Mouse (Mus musculus): Measurements from ENCODE around the gene Ifitm2. TPM values are rescaled to one million over a fixed set of nuclear protein-coding genes. Genes with fewer than 3 reads are reported as not detected.
A peak's percentile ranks its signal among the peaks of the same experiment; 100 is the strongest.

The Ifitm2 gene
- polyA plus RNA-seq, 1 experiment from 2014 or later, result 1,406 TPM

DNA sequence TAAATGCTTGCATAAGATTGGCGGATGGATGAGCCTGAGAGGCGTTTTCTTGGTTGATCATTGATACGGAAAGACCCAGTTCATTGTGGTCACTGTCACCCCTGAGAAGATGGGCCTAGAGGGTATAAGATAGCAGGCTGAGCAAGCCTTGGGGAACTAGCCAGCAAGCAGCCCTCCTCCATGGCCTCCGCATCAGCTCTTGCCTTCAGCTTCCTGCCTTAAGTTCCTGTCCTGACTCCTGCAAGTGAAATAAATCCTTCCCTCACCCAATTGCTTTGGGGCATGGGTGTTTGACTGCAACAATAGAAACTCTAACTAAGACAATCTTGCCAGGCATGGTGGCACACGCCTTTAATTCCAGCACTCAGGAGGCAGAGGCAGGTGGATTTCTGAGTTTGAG is 4.2 kb upstream of the Ifitm2 start:
- Histone ChIP-seq H3K36me3 (ENCODE audit: control insufficient read depth, insufficient read depth, low read length) (no peaks in the 10 kb centered on the region), H3K27ac (replicated peaks; ENCODE audit: low read depth, low read length) (no peak overlapping the region), H3K27me3 (replicated peaks; ENCODE audit: control insufficient read depth, insufficient read depth, low read length) (no peaks in the 10 kb centered on the region), H3K4me2 (ENCODE audit: low read depth, low read length) (no peak overlapping the region), H3K9ac (ENCODE audit: low read depth, low read length) (no peak overlapping the region), H3K9me3 (ENCODE audit: control insufficient read depth, low read length) (no peaks in the 10 kb centered on the region), H3K4me3 (ENCODE audit: low read depth, low read length) (no peak overlapping the region), H3K4me1 (ENCODE audit: control insufficient read depth, insufficient read depth, low read length) (peaks cover 15% of the 10 kb centered on the region)
- ATAC-seq (ENCODE audit: low read depth) (no peak), DNase-seq (ENCODE audit: low spot score) (no peak)
- 81% methylated on average over 5 of the region's 5 CpGs for WGBS

DNA sequence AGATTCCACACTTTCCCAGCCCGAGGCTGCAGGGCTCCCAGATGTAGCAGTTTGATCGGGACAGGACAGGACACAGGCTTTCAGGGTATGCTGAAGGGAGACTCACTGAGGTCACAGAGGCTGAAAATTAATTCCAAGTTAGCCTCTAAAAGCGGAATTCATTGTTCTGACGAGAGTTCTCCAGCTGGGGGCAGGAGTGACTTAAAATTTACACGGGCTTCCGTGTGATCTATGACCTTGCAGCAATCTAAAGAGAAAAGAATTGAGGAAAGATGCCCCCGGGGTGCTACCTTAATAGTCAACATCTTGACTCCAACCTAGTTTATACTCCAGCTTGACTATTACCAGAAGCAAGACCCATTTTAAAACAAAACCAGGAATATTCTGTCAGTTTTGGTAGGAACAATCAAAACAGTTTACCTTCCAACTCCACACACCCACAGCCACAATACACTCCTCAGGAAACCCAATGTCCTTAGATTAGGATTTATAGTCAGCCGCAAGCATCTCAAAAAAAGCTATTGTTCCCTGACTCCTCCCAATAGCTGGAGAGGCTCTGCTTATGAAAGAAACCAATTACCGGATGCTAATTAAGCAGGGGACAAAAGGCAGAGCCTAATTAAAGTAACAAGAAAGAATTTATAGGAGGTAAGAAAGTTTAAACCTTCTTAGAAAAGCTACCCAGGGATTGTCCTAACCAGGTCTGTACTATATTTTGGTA is 3.6 kb upstream of the Ifitm2 start:
- ATAC-seq (ENCODE audit: low read depth) (no peak), DNase-seq (ENCODE audit: low spot score) (peak; percentile 74)
- H3K4me1 ChIP-seq (ENCODE audit: control insufficient read depth, insufficient read depth, low read length), result peaks cover 17% of the 10 kb centered on the region
- H3K9ac ChIP-seq (ENCODE audit: low read depth, low read length), result peak overlapping the region; percentile 20; the same call in 1 of the 2 replicates
- no peaks in the 10 kb centered on the region for H3K27me3 ChIP-seq (replicated peaks; ENCODE audit: control insufficient read depth, insufficient read depth, low read length)
- H3K27ac ChIP-seq (replicated peaks; ENCODE audit: low read depth, low read length), result no peak overlapping the region
- H3K4me2 ChIP-seq (ENCODE audit: low read depth, low read length), result no peak overlapping the region
- 8% methylated on average over 9 of the region's 9 CpGs for WGBS
- no peaks in the 10 kb centered on the region for H3K9me3 ChIP-seq (ENCODE audit: control insufficient read depth, low read length)
- no peak overlapping the region for H3K4me3 ChIP-seq (ENCODE audit: low read depth, low read length)
- no peaks in the 10 kb centered on the region for H3K36me3 ChIP-seq (ENCODE audit: control insufficient read depth, insufficient read depth, low read length)

DNA sequence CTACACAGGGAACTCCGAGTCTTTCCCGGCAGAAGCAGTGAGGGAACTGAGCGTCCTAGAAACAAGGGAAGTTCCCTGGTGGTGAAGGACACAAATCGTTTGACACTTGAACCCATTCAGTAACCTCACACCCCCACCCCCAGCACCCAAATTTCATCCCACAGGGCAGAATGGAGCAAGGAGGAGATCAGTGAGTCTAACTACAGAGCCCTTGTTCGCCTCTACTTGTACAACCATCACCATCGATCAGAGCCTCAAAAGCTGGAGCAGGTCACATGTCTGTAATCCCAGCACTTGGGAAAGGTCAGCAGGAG is 726 bp upstream of the Ifitm2 start:
- H3K9ac ChIP-seq (ENCODE audit: low read depth, low read length), result peak overlapping the region; percentile 25; the same call in 1 of the 2 replicates
- no peak for DNase-seq (ENCODE audit: low spot score)

DNA sequence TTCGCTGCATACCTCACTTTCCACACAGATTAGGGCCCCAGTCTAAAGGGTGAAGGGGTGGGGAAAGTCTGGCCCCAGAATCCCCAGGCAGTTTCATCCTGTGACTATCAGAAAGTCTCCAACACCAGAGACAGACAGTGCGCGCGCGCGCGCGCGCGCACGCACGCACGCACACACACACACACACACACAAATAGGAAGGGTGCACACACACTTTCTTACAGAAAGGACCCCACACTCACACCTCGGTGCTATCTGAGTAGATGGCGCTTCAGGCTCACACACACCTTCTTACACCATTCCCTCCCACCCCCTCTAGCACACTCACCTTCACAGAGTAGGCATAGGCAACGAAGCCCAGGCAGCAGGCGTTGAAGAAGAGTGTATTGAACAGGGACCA is 445 bp downstream of the Ifitm2 start:
- Histone ChIP-seq H3K4me3 (ENCODE audit: low read depth, low read length) (peak overlapping the region; percentile 56), H3K9me3 (ENCODE audit: control insufficient read depth, low read length) (no peaks in the 10 kb centered on the region), H3K4me1 (ENCODE audit: control insufficient read depth, insufficient read depth, low read length) (peaks cover 45% of the 10 kb centered on the region), H3K9ac (ENCODE audit: low read depth, low read length) (peak overlapping the region; percentile 71), H3K4me2 (ENCODE audit: low read depth, low read length) (peak overlapping the region; percentile 79), H3K27ac (replicated peaks; ENCODE audit: low read depth, low read length) (peak overlapping the region; percentile 94), H3K36me3 (ENCODE audit: control insufficient read depth, insufficient read depth, low read length) (0 out of 2 replicates have a peak, but pooled peaks cover 10% of the 10 kb centered on the region), H3K27me3 (replicated peaks; ENCODE audit: control insufficient read depth, insufficient read depth, low read length) (no peaks in the 10 kb centered on the region)
- ATAC-seq (ENCODE audit: low read depth) (no peak), DNase-seq (ENCODE audit: low spot score) (no peak)
- WGBS, result 12% methylated on average over 17 of the region's 17 CpGs

More for the DNA sequence above, 726 bp upstream of the Ifitm2 start:
- Histone ChIP-seq H3K4me2 (ENCODE audit: low read depth, low read length) (peak overlapping the region; percentile 79), H3K4me1 (ENCODE audit: control insufficient read depth, insufficient read depth, low read length) (peaks cover 36% of the 10 kb centered on the region), H3K27ac (replicated peaks; ENCODE audit: low read depth, low read length) (peak overlapping the region; percentile 94), H3K4me3 (ENCODE audit: low read depth, low read length) (peak overlapping the region; percentile 56), H3K36me3 (ENCODE audit: control insufficient read depth, insufficient read depth, low read length) (0 out of 2 replicates have a peak, but pooled peaks cover 10% of the 10 kb centered on the region), H3K9me3 (ENCODE audit: control insufficient read depth, low read length) (no peaks in the 10 kb centered on the region), H3K27me3 (replicated peaks; ENCODE audit: control insufficient read depth, insufficient read depth, low read length) (no peaks in the 10 kb centered on the region)
- ATAC-seq (ENCODE audit: low read depth), result no peak
- WGBS, result 27% methylated on average over 6 of the region's 6 CpGs

DNA sequence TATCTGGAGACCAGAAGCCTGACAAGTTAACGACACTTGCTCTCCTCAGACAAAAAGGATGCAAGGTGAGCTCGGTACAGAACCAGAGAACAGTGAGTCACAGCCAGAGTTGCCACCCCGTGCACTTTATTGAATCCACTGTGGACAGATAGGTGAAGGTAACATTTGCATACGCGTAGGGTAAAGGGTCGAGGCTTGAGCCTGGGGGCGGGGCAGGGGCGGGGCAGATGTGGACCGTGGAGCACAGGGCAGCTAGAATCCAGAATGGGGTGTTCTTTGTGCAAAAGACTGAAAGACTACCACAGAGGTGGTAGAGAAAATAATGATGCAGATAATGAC is 1.1 kb downstream of the Ifitm2 start:
- DNase-seq (ENCODE audit: low spot score) (no peak), ATAC-seq (ENCODE audit: low read depth) (no peak)
- Histone ChIP-seq H3K36me3 (ENCODE audit: control insufficient read depth, insufficient read depth, low read length) (peaks cover 14% of the 10 kb centered on the region; the same call in 1 of the 2 replicates), H3K4me1 (ENCODE audit: control insufficient read depth, insufficient read depth, low read length) (peaks cover 44% of the 10 kb centered on the region), H3K9me3 (ENCODE audit: control insufficient read depth, low read length) (no peaks in the 10 kb centered on the region), H3K9ac (ENCODE audit: low read depth, low read length) (peak overlapping the region; percentile 71), H3K4me3 (ENCODE audit: low read depth, low read length) (peak overlapping the region; percentile 56), H3K27ac (replicated peaks; ENCODE audit: low read depth, low read length) (peak overlapping the region; percentile 94), H3K4me2 (ENCODE audit: low read depth, low read length) (peak overlapping the region; percentile 79), H3K27me3 (replicated peaks; ENCODE audit: control insufficient read depth, insufficient read depth, low read length) (no peaks in the 10 kb centered on the region)
- 8% methylated on average over 9 of the region's 9 CpGs for WGBS

DNA sequence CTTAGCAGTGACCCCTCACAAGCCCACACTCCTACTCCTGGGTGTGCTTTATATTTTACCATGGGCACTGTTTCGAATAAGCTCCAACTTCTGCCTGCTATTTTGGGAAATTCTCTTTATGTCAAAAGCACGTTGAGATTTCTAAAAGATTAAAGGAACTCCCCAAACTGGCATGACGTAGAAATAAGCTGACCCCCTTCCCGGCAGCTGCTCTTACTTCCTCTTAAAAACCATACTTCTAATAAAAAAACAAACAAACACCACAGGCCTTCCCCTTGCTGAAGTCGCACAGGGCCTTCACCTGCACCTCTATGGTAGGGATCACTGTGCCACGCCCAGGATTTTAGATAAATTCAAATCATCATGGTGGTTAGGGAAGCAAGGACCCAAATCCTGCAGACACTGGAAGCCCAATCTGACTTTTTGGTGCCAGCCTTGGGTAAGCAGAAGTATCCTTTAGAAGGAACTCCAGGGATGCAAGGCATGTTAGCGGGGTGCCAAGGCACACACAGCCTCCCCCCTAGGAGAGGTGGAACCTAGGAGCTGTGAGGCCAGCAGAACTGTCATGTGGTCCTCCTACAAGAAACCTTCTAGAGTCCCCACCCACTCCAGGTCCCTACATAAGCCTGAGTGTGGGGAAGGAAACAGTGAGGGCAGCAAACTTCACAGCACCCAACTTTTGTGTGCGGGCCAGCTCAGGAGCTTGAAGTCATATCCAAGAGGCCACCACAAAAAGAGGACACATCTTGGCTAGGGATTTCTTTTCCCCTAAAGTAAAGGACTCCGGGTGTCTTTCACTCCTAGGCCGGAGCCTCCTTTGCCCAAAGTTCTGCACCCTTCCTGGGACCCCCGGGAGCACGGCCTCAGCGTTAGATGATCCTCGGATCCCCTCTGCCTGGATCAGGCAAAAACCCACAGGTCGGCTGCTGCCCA is 1.7 kb downstream of the Ifitm2 start:
- peak overlapping the region; percentile 71 for H3K9ac ChIP-seq (ENCODE audit: low read depth, low read length)
- H3K27ac ChIP-seq (replicated peaks; ENCODE audit: low read depth, low read length), result peak overlapping the region; percentile 94
- no peaks in the 10 kb centered on the region for H3K27me3 ChIP-seq (replicated peaks; ENCODE audit: control insufficient read depth, insufficient read depth, low read length)
- ATAC-seq (ENCODE audit: low read depth) (no peak), DNase-seq (ENCODE audit: low spot score) (no peak)
- H3K9me3 ChIP-seq (ENCODE audit: control insufficient read depth, low read length), result no peaks in the 10 kb centered on the region
- H3K4me1 ChIP-seq (ENCODE audit: control insufficient read depth, insufficient read depth, low read length), result peaks cover 41% of the 10 kb centered on the region
- peaks cover 21% of the 10 kb centered on the region for H3K36me3 ChIP-seq (ENCODE audit: control insufficient read depth, insufficient read depth, low read length)
- H3K4me3 ChIP-seq (ENCODE audit: low read depth, low read length), result peak overlapping the region; percentile 56
- H3K4me2 ChIP-seq (ENCODE audit: low read depth, low read length), result peak overlapping the region; percentile 79
- 50% methylated on average over 15 of the region's 15 CpGs for WGBS

DNA sequence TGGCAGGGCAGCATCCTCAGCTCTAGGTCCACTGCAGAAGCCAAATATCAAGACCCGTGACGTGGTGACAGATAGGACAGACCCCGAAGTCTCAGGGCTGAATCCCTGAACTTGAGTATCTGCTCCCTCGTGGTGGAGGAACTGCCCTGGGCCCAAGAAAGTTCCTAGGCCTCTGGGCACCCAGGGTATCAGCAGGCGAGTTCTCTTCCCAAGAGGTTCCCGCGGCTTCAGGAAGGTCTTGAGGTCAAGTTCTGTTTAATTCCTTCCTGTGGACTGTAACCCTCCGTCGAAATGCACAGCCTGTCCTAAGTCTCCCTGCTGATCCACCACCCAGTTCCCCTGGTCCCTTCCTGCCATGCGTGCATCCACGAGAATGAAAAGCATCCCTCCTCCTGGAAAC is 2.7 kb downstream of the Ifitm2 start:
- Histone ChIP-seq H3K9me3 (ENCODE audit: control insufficient read depth, low read length) (no peaks in the 10 kb centered on the region), H3K36me3 (ENCODE audit: control insufficient read depth, insufficient read depth, low read length) (peaks cover 30% of the 10 kb centered on the region), H3K27ac (replicated peaks; ENCODE audit: low read depth, low read length) (no peak overlapping the region), H3K4me1 (ENCODE audit: control insufficient read depth, insufficient read depth, low read length) (peaks cover 41% of the 10 kb centered on the region), H3K4me2 (ENCODE audit: low read depth, low read length) (peak overlapping the region; percentile 79), H3K9ac (ENCODE audit: low read depth, low read length) (no peak overlapping the region), H3K4me3 (ENCODE audit: low read depth, low read length) (peak overlapping the region; percentile 56), H3K27me3 (replicated peaks; ENCODE audit: control insufficient read depth, insufficient read depth, low read length) (no peaks in the 10 kb centered on the region)
- WGBS, result 72% methylated on average over 11 of the region's 11 CpGs
- no peak for DNase-seq (ENCODE audit: low spot score)
- no peak for ATAC-seq (ENCODE audit: low read depth)

DNA sequence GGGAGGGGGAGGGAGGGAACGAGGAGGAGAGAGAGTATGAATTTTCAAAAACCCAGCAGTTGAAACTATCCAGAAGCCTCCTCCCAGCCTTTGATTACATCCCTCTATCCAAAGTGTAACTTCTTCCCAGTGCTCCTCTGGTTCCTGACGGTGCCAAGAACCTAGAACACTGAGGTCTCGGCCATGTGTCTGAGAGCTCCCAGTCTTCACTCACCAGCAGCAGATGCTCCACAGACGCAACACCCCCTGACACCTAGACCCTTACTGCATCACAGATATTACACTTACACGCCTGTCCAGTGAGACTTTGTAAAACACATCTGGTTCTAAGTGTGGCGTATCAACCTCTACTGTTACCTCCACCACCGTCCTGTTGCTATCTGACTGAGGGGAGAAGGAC is 3.3 kb downstream of the Ifitm2 start:
- Histone ChIP-seq H3K9me3 (ENCODE audit: control insufficient read depth, low read length) (no peaks in the 10 kb centered on the region), H3K4me3 (ENCODE audit: low read depth, low read length) (peak overlapping the region; percentile 7; the same call in 1 of the 2 replicates)

More for the DNA sequence above, 3.3 kb downstream of the Ifitm2 start:
- ATAC-seq (ENCODE audit: low read depth) (no peak), DNase-seq (ENCODE audit: low spot score) (no peak)
- WGBS, result 62% methylated on average over 7 of the region's 7 CpGs
- H3K27me3 ChIP-seq (replicated peaks; ENCODE audit: control insufficient read depth, insufficient read depth, low read length), result no peaks in the 10 kb centered on the region
- no peak overlapping the region for H3K9ac ChIP-seq (ENCODE audit: low read depth, low read length)
- H3K27ac ChIP-seq (replicated peaks; ENCODE audit: low read depth, low read length), result no peak overlapping the region
- H3K36me3 ChIP-seq (ENCODE audit: control insufficient read depth, insufficient read depth, low read length), result peaks cover 37% of the 10 kb centered on the region
- H3K4me1 ChIP-seq (ENCODE audit: control insufficient read depth, insufficient read depth, low read length), result peaks cover 41% of the 10 kb centered on the region
- H3K4me2 ChIP-seq (ENCODE audit: low read depth, low read length), result 0 out of 2 replicates have a peak overlapping the region, but pooled peaks have one; percentile 10

Data from embryonic facial prominence, embryonic 14.5 days (tissue).